Mouse (Mus musculus): ENCODE measurements around the gene Gm20823. TPM values are rescaled to one million over a fixed set of nuclear protein-coding genes. Genes with fewer than 3 reads are reported as not detected.
"Not testable (repeated sequence)": the region's sequence is repeated elsewhere in the genome, so short reads cannot be mapped to it uniquely, and the experiment has no call there.

The Gm20823 gene
- polyA plus RNA-seq (2012; rRNA removed) = not detected in 2 replicates

DNA sequence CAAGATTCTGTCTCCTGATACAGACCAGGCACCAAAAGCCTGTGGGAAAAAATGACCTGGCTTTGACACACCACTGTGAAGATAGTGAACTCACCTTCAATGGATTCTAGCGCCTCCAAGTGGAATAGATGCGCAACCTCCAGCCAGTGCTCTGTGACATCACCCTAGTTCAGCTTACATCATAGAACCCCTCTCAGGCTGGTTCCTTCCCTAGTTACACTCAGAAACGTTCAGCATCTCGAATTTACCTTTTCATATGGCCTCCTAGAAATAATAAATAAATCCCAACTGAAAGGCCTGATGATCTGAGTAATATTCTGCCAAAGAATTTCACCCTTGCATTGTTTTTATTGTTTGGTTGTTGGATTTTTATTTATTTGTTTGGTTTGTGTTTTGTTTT, at the start of gene Gm20823:
Gene Gm20823, minus strand, starts transcription at position 101 of the 400 bp plus-strand sequence.
- not testable (repeated sequence) for H3K4me1 ChIP-seq (replicated peaks; ENCODE audit: control insufficient read depth, insufficient read depth, low read length); H3K36me3 ChIP-seq (ENCODE audit: control insufficient read depth, insufficient read depth, low read length); H3K27me3 ChIP-seq (ENCODE audit: control insufficient read depth, insufficient read depth, low read length); H3K27ac ChIP-seq (ENCODE audit: control insufficient read depth, insufficient read depth, low read length); DNase-seq; H3K4me3 ChIP-seq (ENCODE audit: control insufficient read depth, insufficient read depth, low read length)
- no CpG with 5 or more reads among the region's 4 CpGs for WGBS

All from thymus, adult 2 months (tissue).